Mouse (Mus musculus) CD4-positive, CD25-positive, alpha-beta regulatory T cell, adult 2 months (primary cell): Measurements from ENCODE around the gene R3hcc1l.

Experiments used
- DNase-seq: peaks from one replicate; pipeline ENCODE4 v3.0.0-alpha.2; 2012; ENCODE audit warnings: low read depth, low spot score

Gene R3hcc1l

GRCm38 (mm10) chr19:42599891-42600290, 81.3 kb downstream of the R3hcc1l start:
- DNase-seq = no peak

GRCm38 (mm10) chr19:42600591-42600990, 82.0 kb downstream of the R3hcc1l start:
- DNase-seq = no peak

- DNase-seq = no peak
These were observed 82.9 kb downstream of the R3hcc1l start for GRCm38 (mm10) chr19:42601445-42601844.

GRCm38 (mm10) chr19:42602041-42602440, 83.5 kb downstream of the R3hcc1l start:
- no peak for DNase-seq

GRCm38 (mm10) chr19:42602576-42602975, 84.0 kb downstream of the R3hcc1l start:
- DNase-seq = no peak

GRCm38 (mm10) chr19:42608082-42608481, 89.5 kb downstream of the R3hcc1l start:
- DNase-seq = no peak

- no peak for DNase-seq
These were observed 91.2 kb downstream of the R3hcc1l start for GRCm38 (mm10) chr19:42609716-42610115.

GRCm38 (mm10) chr19:42611746-42612145, 93.2 kb downstream of the R3hcc1l start:
- no peak for DNase-seq

GRCm38 (mm10) chr19:42612654-42613053, 94.1 kb downstream of the R3hcc1l start, which contains the start of gene Loxl4:
Loxl4 (minus strand) TSS chr19:42612813.
- DNase-seq = peak; percentile 28

- no peak for DNase-seq
These were observed 94.6 kb downstream of the R3hcc1l start for GRCm38 (mm10) chr19:42613116-42613515.

GRCm38 (mm10) chr19:42613647-42614225, 95.2 kb downstream of the R3hcc1l start:
- no peak for DNase-seq

- no peak for DNase-seq
These were observed 109.5 kb downstream of the R3hcc1l start for GRCm38 (mm10) chr19:42628068-42628467.

- DNase-seq = no peak
These were observed 113.0 kb downstream of the R3hcc1l start for GRCm38 (mm10) chr19:42631541-42631961.

- no peak for DNase-seq
These were observed 113.7 kb downstream of the R3hcc1l start for GRCm38 (mm10) chr19:42632301-42632700.

- no peak for DNase-seq
These were observed 115.1 kb downstream of the R3hcc1l start for GRCm38 (mm10) chr19:42633650-42634049.

GRCm38 (mm10) chr19:42636631-42637030, 118.1 kb downstream of the R3hcc1l start:
- no peak for DNase-seq

- DNase-seq = no peak
These were observed 120.3 kb downstream of the R3hcc1l start for GRCm38 (mm10) chr19:42638604-42639481.

- DNase-seq = no peak
These were observed 121.0 kb downstream of the R3hcc1l start for GRCm38 (mm10) chr19:42639544-42639943.

- DNase-seq = no peak
These were observed 121.7 kb downstream of the R3hcc1l start for GRCm38 (mm10) chr19:42640211-42640610.
